In the genomic region with DNA sequence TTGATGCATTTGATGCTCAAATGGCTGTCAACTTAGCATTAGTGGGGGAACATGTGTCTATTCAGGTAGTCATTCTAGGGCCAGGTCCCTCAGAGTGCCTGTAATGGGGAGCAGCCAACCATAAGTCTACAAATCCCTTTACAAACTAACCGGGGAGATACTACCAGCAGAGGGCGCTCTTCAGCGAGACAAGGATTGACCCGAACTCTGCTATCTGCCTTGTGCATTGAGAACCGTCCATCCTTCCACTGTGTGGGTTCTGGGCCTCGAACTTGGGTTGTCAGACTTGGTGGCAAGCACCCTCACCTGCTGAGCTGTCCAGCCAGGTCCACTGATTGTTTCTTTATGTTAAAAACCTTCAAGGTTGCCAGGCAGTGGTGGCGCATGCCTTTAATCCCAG, we compare ENCODE assay signal across 8 mouse cellular contexts. TPM values are rescaled to one million over a fixed set of nuclear protein-coding genes. Genes with fewer than 3 reads are reported as not detected.
DNase-seq lines count a peak whose midpoint lies in the region; ATAC-seq and TF ChIP-seq lines count a peak whose summit lies in the region.

No protein-coding gene starts in this region.

- no peak overlapping the region for H3K4me3 ChIP-seq in midbrain, embryonic 10.5 days
- H3K4me3 ChIP-seq in midbrain, embryonic 16.5 days (ENCODE audit: low read depth, low read length): no peak overlapping the region
- no peak overlapping the region for H3K4me3 ChIP-seq in liver, adult 2 months (ENCODE audit: insufficient read depth, low read depth, low read length)
- H3K4me3 ChIP-seq in olfactory bulb, adult 2 months (ENCODE audit: insufficient read depth, low read depth, low read length): no peak overlapping the region

- TF ChIP-seq POLR2A in liver, adult 2 months (IDR thresholded peaks at IDR 0.05; ENCODE audit: extremely low read depth, insufficient read depth, low read length): no peak
- no peak for TF ChIP-seq POLR2A in olfactory bulb, adult 2 months (IDR thresholded peaks at IDR 0.05; ENCODE audit: insufficient read depth, low read depth, low read length)

- ATAC-seq in midbrain, embryonic 16.5 days: no peak

- no peak overlapping the region for H3K9ac ChIP-seq in midbrain, embryonic 16.5 days (ENCODE audit: low read depth, low read length)
- no peak overlapping the region for H3K9ac ChIP-seq in liver, adult 2 months (ENCODE audit: low read depth, low read length)

- H3K79me2 ChIP-seq in liver, adult 2 months (ENCODE audit: control insufficient read depth, insufficient read depth, low read length): no peaks in the 10 kb centered on the region

- H3K27me3 ChIP-seq in midbrain, embryonic 10.5 days (ENCODE audit: low read depth, poor library complexity, severe bottlenecking): no peaks in the 10 kb centered on the region
- H3K27me3 ChIP-seq in midbrain, embryonic 16.5 days (ENCODE audit: control insufficient read depth, insufficient read depth, low read depth, low read length): no peaks in the 10 kb centered on the region
- no peaks in the 10 kb centered on the region for H3K27me3 ChIP-seq in liver, adult 2 months (ENCODE audit: control insufficient read depth, insufficient read depth, low read length)

- H3K27ac ChIP-seq in midbrain, embryonic 10.5 days (replicated peaks): no peak overlapping the region
- no peak overlapping the region for H3K27ac ChIP-seq in midbrain, embryonic 16.5 days (ENCODE audit: low read length)
- H3K27ac ChIP-seq in liver, adult 2 months (replicated peaks; ENCODE audit: insufficient read depth, low read depth, low read length): no peak overlapping the region
- no peak overlapping the region for H3K27ac ChIP-seq in olfactory bulb, adult 2 months (ENCODE audit: insufficient read depth, low read depth, low read length)

- no peaks in the 10 kb centered on the region for H3K36me3 ChIP-seq in midbrain, embryonic 10.5 days
- no peaks in the 10 kb centered on the region for H3K36me3 ChIP-seq in midbrain, embryonic 16.5 days (ENCODE audit: control insufficient read depth, insufficient read depth, low read length)
- H3K36me3 ChIP-seq in liver, adult 2 months (ENCODE audit: control insufficient read depth, insufficient read depth, low read length): no peaks in the 10 kb centered on the region

- no peaks in the 10 kb centered on the region; the same call in 1 of the 2 replicates for H3K9me3 ChIP-seq in midbrain, embryonic 10.5 days (replicated peaks)
- no peaks in the 10 kb centered on the region for H3K9me3 ChIP-seq in midbrain, embryonic 16.5 days (replicated peaks; ENCODE audit: control insufficient read depth, low read length, poor library complexity, severe bottlenecking)

- H3K4me2 ChIP-seq in midbrain, embryonic 16.5 days (ENCODE audit: low read length): no peak overlapping the region

- peaks cover 8% of the 10 kb centered on the region; the same call in 1 of the 2 replicates for H3K4me1 ChIP-seq in midbrain, embryonic 10.5 days
- H3K4me1 ChIP-seq in midbrain, embryonic 16.5 days (ENCODE audit: control insufficient read depth, insufficient read depth, low read length): no peaks in the 10 kb centered on the region
- peaks cover 1% of the 10 kb centered on the region; the same call in 1 of the 2 replicates for H3K4me1 ChIP-seq in liver, adult 2 months (ENCODE audit: control insufficient read depth, insufficient read depth, low read length)
- H3K4me1 ChIP-seq in olfactory bulb, adult 2 months (ENCODE audit: control insufficient read depth, insufficient read depth, low read length): peaks cover 7% of the 10 kb centered on the region

- WGBS in midbrain, embryonic 10.5 days: 26% methylated on average over 7 of the region's 7 CpGs
- WGBS in midbrain, embryonic 16.5 days: 20% methylated on average over 7 of the region's 7 CpGs
- 16% methylated on average over 7 of the region's 7 CpGs for WGBS in liver, adult 2 months
- WGBS in olfactory bulb, adult 2 months: 16% methylated on average over 7 of the region's 7 CpGs

- peak; percentile 69 for TF ChIP-seq CTCF in liver, adult 2 months (IDR thresholded peaks at IDR 0.05; ENCODE audit: low read depth, low read length)
- peak; percentile 38; the same call in 1 of the 2 replicates for TF ChIP-seq CTCF in olfactory bulb, adult 2 months (IDR thresholded peaks at IDR 0.05; ENCODE audit: insufficient read depth, low read depth, low read length)

- peak; percentile 76 for DNase-seq in midbrain, embryonic 10.5 days (ENCODE audit: low spot score)
- DNase-seq in adrenal gland, adult 2 months: peak; percentile 69
- peak; percentile 63 for DNase-seq in embryo, embryonic 9.5 days (ENCODE audit: extremely low spot score)
- peak; percentile 81 for DNase-seq in heart, postnatal 4 days
- DNase-seq in liver, adult 2 months (ENCODE audit: extremely low read depth, low read depth, low spot score): peak; percentile 64
- peak; percentile 79 for DNase-seq in thymus, postnatal 25 days

RNA-seq across cellular contexts. Expression of gene Fos, which starts 23.1 kb away (rescaled TPM):
- polyA plus RNA-seq in midbrain, embryonic 10.5 days (2016; fragmentation: Nextera tagmentation; extraction: Ambion mirVana): 0.54 and 1.1 TPM in 2 replicates
- polyA plus RNA-seq in midbrain, embryonic 16.5 days (2015; fragmentation: Nextera tagmentation; extraction: Ambion mirVana): 1.8 TPM in 2 replicates
- total RNA-seq in adrenal gland, adult 2 months (2021): 10 to 100 TPM in 1 of 2 experiments, 1 to 10 TPM in 1; 3.1 to 16.7 TPM
- 3.9 and 4.9 TPM in 2 replicates for polyA plus RNA-seq in adrenal gland, adult 2 months (2012; rRNA removed)
- total RNA-seq in heart, postnatal 4 days (2021): 1 to 10 TPM; 5.6 to 9.9 TPM
- 0.67 and 1.2 TPM in 2 replicates for total RNA-seq in liver, adult 2 months (2014; rRNA removed)
- polyA plus RNA-seq in liver, adult 2 months (2012; rRNA removed): 0.49 and 0.65 TPM in 2 replicates
- polyA plus RNA-seq in olfactory bulb, adult 2 months (2012; ENCODE audit: insufficient read depth, insufficient read length, low replicate concordance, missing spikeins): not detected in 2 replicates
